Mouse (Mus musculus): ENCODE data around the gene R3hdml. TPM values are rescaled to one million over a fixed set of nuclear protein-coding genes. Genes with fewer than 3 reads are reported as not detected.

R3hdml gene
- polyA plus RNA-seq, 1 experiment: not detected

DNA sequence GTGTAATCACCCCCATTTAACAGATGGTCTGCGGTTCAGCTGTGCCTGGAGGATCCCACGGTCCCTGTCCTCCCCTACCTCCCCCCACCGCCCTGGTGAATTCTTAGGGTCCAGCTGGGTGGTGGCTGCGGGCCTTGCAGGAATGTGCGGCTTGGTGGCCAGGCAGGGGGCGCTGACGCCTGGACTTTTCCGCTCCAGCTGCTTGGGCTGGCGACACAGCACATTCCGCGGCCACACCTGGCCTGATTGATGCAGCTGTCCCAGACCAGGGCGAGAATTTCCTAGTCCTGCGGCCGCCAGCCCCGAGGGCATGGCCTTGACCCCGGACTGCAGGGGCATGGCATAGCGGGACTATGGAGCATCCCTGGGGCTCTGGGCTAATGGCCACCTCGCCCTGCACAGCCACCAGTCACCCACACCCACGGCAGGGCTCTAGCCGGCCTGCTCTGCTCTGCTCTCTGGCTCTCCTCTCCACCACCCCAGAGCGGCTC lies 10.5 kb upstream of the R3hdml start:
- no peak overlapping the region for H3K4me3 ChIP-seq (replicated peaks; ENCODE audit: control insufficient read depth, low read depth, low read length)
- no peaks in the 10 kb centered on the region for H3K4me1 ChIP-seq (ENCODE audit: control insufficient read depth, insufficient read depth, low read length)
- no peak overlapping the region for H3K27ac ChIP-seq (ENCODE audit: control insufficient read depth, insufficient read depth, low read depth, low read length, poor library complexity)
- WGBS: 7% methylated on average over 21 of the region's 21 CpGs
- TF ChIP-seq POLR2A (IDR thresholded peaks at IDR 0.05; ENCODE audit: borderline replicate concordance, control insufficient read depth, low read depth, low read length) (no peak), CTCF (IDR thresholded peaks at IDR 0.05; ENCODE audit: control insufficient read depth, insufficient read depth, low read length) (no peak)

DNA sequence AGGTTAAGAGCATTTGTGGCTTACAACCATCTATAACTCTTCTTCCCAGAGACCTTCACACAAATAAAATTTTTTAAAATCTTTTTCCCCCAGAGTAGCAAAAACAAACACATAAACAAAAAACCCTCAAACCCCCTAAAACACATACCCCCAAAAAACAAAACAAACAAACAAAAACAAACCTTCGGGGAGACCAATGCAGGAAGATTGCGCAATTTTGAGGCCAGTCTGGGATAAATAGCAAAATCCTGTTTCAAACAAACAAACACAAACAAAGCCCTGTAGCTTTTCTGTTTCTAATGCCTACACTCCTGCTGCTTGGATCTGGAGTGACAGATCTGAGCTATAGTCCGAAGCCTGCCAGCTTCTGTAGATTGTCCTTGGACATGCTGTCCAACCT lies 4.8 kb upstream of the R3hdml start:
- 75% methylated on average over 3 of the region's 3 CpGs for WGBS
- Histone ChIP-seq H3K27ac (ENCODE audit: control insufficient read depth, insufficient read depth, low read depth, low read length, poor library complexity) (no peak overlapping the region), H3K4me1 (ENCODE audit: control insufficient read depth, insufficient read depth, low read length) (no peaks in the 10 kb centered on the region), H3K4me3 (replicated peaks; ENCODE audit: control insufficient read depth, low read depth, low read length) (no peak overlapping the region)
- no peak for TF ChIP-seq POLR2A (IDR thresholded peaks at IDR 0.05; ENCODE audit: borderline replicate concordance, control insufficient read depth, low read depth, low read length)
- TF ChIP-seq CTCF (IDR thresholded peaks at IDR 0.05; ENCODE audit: control insufficient read depth, insufficient read depth, low read length): no peak

DNA sequence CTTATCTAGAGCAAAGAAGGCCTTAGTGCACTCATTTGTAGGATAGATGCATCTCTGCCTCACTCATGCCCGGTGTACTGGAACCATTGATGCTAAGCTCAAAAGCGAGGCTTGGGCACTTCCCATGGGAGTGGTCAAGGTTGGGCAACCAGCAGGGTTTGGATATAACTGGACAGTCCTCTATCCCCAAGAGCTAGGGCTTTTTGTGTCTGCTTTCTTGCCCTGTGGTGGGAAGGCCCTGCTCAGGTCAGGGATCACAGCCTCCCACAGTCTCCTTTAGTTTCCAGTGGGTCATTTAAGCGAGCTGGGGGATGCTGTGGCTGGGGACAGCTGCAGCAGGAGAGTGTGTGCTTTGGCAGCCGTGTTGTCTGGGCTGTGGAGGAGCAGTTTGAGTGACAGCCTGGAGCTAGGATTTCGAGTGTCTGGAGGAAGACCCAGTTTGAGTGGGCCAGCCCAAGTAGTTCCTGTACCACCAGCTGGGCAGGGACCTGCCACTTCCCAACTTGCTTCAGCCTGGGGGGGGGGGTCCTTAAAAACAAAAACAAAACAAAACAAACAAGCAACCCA lies 2.3 kb upstream of the R3hdml start:
- 45% methylated on average over 5 of the region's 5 CpGs for WGBS
- H3K4me3 ChIP-seq (replicated peaks; ENCODE audit: control insufficient read depth, low read depth, low read length): no peak overlapping the region
- H3K27ac ChIP-seq (ENCODE audit: control insufficient read depth, insufficient read depth, low read depth, low read length, poor library complexity): no peak overlapping the region
- TF ChIP-seq CTCF (IDR thresholded peaks at IDR 0.05; ENCODE audit: control insufficient read depth, insufficient read depth, low read length): no peak
- no peak for TF ChIP-seq POLR2A (IDR thresholded peaks at IDR 0.05; ENCODE audit: borderline replicate concordance, control insufficient read depth, low read depth, low read length)
- H3K4me1 ChIP-seq (ENCODE audit: control insufficient read depth, insufficient read depth, low read length): no peaks in the 10 kb centered on the region

DNA sequence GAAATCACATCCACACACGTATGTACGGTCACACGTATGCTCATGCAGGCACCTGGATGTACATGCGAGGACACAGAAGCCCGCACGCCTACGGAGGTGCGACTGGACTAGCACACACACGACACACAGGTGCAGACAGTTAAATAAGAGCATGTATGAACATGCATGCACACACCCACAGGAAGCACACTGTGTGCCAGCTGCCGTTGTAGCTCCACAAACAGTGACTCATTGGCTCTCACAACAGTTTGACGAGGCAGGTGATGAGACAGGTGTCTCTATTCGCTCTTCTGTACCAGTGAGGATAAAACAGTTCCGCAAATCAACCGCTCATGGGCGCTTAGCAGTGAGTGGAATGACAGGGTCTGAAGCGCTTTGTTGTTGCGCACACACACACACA lies 1.5 kb upstream of the R3hdml start:
- 81% methylated on average over 17 of the region's 17 CpGs for WGBS
- no peak overlapping the region for H3K4me3 ChIP-seq (replicated peaks; ENCODE audit: control insufficient read depth, low read depth, low read length)
- H3K4me1 ChIP-seq (ENCODE audit: control insufficient read depth, insufficient read depth, low read length): no peaks in the 10 kb centered on the region
- H3K27ac ChIP-seq (ENCODE audit: control insufficient read depth, insufficient read depth, low read depth, low read length, poor library complexity): no peak overlapping the region
- TF ChIP-seq POLR2A (IDR thresholded peaks at IDR 0.05; ENCODE audit: borderline replicate concordance, control insufficient read depth, low read depth, low read length): no peak
- TF ChIP-seq CTCF (IDR thresholded peaks at IDR 0.05; ENCODE audit: control insufficient read depth, insufficient read depth, low read length): no peak

DNA sequence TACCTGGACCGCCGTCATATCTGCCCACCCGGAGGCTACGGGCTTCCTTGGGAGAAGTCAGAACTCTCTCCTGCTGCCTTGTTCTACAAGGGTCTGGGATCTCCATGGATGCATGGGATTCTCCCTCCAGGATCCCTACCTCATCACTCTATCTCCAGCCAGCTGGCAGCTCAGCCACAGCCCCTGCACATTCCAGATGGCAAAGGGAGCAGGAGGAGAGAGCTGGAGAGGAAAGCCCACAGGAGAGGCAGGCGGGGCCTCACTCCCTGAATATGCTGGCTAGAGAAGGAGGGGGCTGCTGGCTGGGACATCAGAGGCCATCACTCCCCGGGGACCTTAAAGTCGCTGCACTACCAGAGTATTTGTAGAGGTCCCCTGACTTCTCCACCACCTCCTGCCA lies 767 bp upstream of the R3hdml start:
- WGBS: 60% methylated on average over 7 of the region's 7 CpGs
- TF ChIP-seq CTCF (IDR thresholded peaks at IDR 0.05; ENCODE audit: control insufficient read depth, insufficient read depth, low read length) (no peak), POLR2A (IDR thresholded peaks at IDR 0.05; ENCODE audit: borderline replicate concordance, control insufficient read depth, low read depth, low read length) (no peak)
- Histone ChIP-seq H3K27ac (ENCODE audit: control insufficient read depth, insufficient read depth, low read depth, low read length, poor library complexity) (no peak overlapping the region), H3K4me1 (ENCODE audit: control insufficient read depth, insufficient read depth, low read length) (no peaks in the 10 kb centered on the region), H3K4me3 (replicated peaks; ENCODE audit: control insufficient read depth, low read depth, low read length) (no peak overlapping the region)

DNA sequence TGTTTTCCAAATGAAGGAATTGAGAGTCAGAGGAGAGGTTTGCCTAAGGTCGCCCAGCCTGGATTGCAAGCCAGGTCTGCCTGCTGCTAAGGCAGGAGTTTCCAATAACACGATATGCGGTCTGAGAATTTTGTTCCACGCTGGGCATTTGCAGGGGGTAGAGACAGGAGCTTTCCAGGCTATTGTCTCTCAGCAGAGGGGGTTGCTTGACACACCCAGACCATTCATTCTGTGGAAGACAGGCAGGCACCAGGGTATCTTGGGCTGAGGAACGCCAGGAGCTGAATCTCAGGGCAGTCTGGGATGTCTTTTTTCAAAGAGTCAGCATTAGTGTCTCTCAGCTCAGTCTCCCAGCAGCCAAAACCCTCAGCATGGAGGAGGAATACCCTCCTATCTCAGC lies 913 bp downstream of the R3hdml start:
- Histone ChIP-seq H3K4me3 (replicated peaks; ENCODE audit: control insufficient read depth, low read depth, low read length) (no peak overlapping the region), H3K4me1 (ENCODE audit: control insufficient read depth, insufficient read depth, low read length) (no peaks in the 10 kb centered on the region), H3K27ac (ENCODE audit: control insufficient read depth, insufficient read depth, low read depth, low read length, poor library complexity) (no peak overlapping the region)
- TF ChIP-seq CTCF (IDR thresholded peaks at IDR 0.05; ENCODE audit: control insufficient read depth, insufficient read depth, low read length) (no peak), POLR2A (IDR thresholded peaks at IDR 0.05; ENCODE audit: borderline replicate concordance, control insufficient read depth, low read depth, low read length) (no peak)
- WGBS: 56% methylated on average over 5 of the region's 5 CpGs

DNA sequence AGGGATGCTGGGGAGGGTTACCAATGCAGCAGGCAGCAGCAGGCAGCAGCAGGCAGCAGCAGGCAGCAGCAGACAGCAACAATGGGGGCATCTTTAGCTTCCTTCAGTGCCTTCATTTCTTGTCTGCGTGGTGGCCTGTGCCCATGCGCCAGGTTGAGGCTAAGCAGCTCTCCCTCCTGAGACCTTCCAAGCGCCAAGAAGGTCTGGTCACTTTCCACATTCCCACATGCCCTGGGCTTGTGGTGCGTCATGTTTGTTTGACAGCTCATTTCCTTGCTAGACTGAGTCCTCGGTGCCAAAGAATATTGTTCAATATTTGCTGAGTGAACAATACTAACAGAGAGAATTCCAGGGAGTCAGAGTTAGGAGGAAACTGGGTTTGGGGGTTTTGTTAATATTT lies 1.9 kb downstream of the R3hdml start:
- H3K27ac ChIP-seq (ENCODE audit: control insufficient read depth, insufficient read depth, low read depth, low read length, poor library complexity): no peak overlapping the region
- TF ChIP-seq POLR2A (IDR thresholded peaks at IDR 0.05; ENCODE audit: borderline replicate concordance, control insufficient read depth, low read depth, low read length): no peak
- H3K4me1 ChIP-seq (ENCODE audit: control insufficient read depth, insufficient read depth, low read length): no peaks in the 10 kb centered on the region
- WGBS: 30% methylated on average over 5 of the region's 5 CpGs
- H3K4me3 ChIP-seq (replicated peaks; ENCODE audit: control insufficient read depth, low read depth, low read length): no peak overlapping the region

DNA sequence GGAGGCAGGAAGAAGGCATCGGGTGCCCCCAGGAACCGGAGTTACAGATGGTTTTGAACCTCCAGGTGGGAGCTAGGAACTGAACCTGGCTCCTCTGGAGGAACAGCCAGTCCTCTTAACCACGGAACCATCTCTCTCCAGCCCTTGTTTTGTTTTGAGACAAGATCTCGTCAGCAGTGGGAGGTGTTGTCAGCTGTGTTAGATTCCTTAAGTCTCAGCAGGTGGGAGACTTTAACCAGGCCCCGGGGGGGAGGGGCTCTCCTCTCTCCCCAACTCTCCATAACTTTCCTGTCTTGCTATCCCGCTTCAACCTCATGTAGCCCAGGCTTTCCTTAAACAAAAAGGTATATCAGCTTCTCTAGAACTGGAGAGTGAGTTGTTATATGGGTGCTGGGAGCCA lies 2.3 kb downstream of the R3hdml start:
- 49% methylated on average over 6 of the region's 6 CpGs for WGBS
- no peak overlapping the region for H3K4me3 ChIP-seq (replicated peaks; ENCODE audit: control insufficient read depth, low read depth, low read length)
- TF ChIP-seq CTCF (IDR thresholded peaks at IDR 0.05; ENCODE audit: control insufficient read depth, insufficient read depth, low read length): no peak
- no peak for TF ChIP-seq POLR2A (IDR thresholded peaks at IDR 0.05; ENCODE audit: borderline replicate concordance, control insufficient read depth, low read depth, low read length)
- H3K27ac ChIP-seq (ENCODE audit: control insufficient read depth, insufficient read depth, low read depth, low read length, poor library complexity): no peak overlapping the region
- H3K4me1 ChIP-seq (ENCODE audit: control insufficient read depth, insufficient read depth, low read length): no peaks in the 10 kb centered on the region

DNA sequence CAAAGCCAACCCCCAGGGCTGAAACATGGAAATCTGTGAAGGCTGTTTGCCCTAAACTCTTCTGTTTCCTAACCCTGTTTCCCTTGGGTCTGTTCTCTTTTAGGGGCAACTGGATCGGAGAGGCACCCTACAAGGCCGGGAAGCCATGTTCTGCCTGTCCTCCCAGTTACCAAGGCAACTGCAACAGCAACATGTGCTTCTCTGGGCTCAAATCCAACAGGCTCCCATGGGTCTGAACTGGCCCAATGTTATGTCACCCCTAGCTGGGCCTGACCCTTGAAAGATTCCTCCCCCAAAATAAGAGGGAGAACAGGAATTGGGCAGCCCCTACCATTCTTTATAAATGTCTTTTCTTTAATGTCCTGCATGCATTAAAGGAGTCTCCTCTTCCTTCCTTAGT lies 10.1 kb downstream of the R3hdml start:
- 65% methylated on average over 2 of the region's 2 CpGs for WGBS
- TF ChIP-seq CTCF (IDR thresholded peaks at IDR 0.05; ENCODE audit: control insufficient read depth, insufficient read depth, low read length) (no peak), POLR2A (IDR thresholded peaks at IDR 0.05; ENCODE audit: borderline replicate concordance, control insufficient read depth, low read depth, low read length) (no peak)
- H3K4me1 ChIP-seq (ENCODE audit: control insufficient read depth, insufficient read depth, low read length): no peaks in the 10 kb centered on the region; the same call in 1 of the 2 replicates
- H3K27ac ChIP-seq (ENCODE audit: control insufficient read depth, insufficient read depth, low read depth, low read length, poor library complexity): no peak overlapping the region
- no peak overlapping the region for H3K4me3 ChIP-seq (replicated peaks; ENCODE audit: control insufficient read depth, low read depth, low read length)
